Mouse (Mus musculus) retina, adult 2 months (tissue): ENCODE results near the gene Bves.
"Not testable (repeated sequence)": the region's sequence is repeated elsewhere in the genome, so short reads cannot be mapped to it uniquely, and the experiment has no call there.

ENCODE experiments used
- DNase-seq: peaks from one replicate; pipeline ENCODE4 v3.0.0-alpha.2; 2012; ENCODE audit warnings: low read depth, low spot score

Gene Bves

DNA sequence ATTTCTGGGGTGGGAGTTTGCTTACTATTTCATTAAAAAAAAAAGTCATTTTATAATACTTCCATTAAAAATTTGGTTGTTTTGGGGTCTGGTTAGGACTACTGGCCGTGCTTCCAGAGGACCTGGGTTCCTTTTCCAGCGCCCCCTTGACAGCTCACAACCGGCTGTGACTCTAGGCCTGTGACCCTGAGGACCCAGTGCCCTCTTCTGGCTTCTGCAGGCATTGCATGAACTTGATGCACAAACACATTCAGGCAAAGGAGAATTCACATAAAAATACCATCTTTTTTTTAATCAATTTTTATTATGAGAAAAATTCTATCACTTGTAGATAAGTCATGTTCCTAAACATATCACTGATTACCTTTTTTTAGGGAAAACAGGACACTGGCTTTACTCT, 12.6 kb downstream of the Bves start:
- not testable (repeated sequence) for DNase-seq

DNA sequence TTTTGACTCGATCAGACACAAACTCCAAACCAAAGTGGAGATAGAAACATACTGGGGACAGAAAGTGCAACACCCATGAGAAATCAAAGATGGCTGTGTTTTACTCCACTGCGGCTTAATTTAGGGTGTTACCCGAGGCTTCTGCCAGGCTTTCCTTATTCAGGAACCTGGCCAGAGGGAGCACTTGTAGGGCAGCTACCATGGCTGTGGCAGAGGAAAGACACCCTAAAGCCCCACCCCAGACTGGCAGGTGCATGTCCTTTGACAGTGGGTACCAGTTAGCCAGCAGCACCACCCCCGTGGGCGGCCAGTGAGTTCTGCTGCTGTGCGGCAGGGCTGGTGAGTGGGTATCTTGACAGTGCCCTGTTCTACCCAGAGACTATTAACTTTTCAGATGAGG, 20.5 kb downstream of the Bves start:
- DNase-seq, result no peak

DNA sequence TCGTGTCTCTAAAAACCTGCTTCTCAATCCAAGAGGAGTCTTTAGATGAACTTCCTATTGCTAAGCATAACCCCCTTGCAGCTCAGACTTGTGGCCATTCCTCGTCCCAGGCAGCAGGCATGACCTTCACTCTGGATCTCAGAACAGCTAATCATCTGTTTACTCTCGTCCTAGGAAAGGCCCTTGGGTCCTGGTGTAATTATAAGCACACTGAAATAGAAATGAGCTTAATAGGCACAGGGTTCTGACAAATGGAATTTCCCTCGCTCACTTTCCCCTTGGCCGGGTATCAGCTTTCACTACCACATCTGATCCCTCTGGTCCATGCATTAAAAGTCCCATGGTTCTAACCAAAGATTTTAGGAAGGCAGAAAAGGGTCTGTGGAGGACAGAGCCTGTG, 27.8 kb downstream of the Bves start:
- DNase-seq, result no peak

DNA sequence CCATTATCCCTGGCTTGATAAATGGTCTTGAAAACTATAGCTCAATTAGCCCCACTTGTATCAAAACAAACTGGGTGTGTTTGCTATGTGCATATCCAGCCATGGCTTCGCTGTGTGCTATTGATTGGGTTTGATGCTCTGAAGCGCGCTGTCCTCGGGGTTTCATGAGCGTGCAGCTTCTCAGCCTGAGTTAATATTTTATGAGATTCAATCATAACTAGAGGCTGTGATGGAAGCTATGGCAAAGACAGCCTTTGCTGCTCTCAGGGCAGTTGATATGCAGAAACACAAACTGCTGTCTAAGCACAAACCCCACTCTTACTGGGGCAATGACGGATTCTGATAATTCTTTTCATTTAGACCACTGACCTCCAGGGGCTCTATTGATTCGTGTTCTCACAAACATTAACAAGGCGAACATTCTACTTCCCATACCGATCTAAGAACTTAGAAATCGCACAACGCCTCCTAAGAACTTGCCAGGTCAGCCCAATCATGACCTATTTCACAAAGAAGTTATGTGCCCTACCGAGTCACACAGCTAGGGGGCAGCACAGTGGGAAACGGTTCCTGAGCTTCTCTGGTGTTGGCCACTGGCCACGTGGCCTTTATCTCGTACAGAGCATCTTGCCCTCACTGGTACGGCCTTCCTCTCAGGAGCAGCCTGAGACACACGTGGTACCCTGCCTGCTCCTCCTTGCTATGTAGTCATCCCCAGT, 31.6 kb downstream of the Bves start:
- no peak for DNase-seq

DNA sequence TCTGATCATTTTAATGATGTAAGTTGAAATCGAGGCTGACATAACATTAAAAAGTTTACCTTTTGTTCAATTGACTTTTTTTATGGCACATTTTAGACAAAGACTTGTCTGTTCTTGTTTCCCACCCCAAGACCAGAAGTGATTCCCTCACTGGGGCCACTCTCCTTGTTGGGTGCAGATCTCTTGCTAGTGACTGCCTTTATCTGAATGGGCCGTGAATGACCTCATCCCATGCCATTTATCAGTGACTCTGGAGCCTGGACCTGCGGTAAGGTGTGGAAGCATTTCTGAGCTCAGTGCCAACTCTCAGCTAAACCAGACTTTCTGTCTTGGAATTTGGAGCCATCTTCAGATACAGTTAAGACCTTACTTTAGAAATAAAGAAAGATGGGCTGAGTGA, 34.1 kb downstream of the Bves start:
- DNase-seq, result no peak

DNA sequence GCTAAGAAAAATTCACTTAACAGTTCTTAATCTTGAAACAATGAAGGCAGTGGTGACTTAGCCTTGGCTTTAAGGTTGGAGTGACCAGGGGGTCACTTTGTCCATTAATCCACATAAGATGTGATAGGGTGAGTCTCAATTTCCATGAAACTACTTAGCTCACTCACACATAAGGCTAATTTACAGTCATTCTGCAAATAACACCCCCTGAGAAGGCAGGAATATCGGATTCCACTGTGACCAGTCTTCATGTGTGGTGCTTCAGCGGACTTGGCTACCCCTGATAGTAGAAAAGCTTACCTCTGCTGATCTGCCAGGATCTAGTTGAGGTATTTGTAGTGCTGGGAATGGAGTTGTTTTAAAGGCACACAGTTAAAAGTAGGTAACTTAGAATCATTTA, 35.0 kb downstream of the Bves start:
- DNase-seq, result no peak

DNA sequence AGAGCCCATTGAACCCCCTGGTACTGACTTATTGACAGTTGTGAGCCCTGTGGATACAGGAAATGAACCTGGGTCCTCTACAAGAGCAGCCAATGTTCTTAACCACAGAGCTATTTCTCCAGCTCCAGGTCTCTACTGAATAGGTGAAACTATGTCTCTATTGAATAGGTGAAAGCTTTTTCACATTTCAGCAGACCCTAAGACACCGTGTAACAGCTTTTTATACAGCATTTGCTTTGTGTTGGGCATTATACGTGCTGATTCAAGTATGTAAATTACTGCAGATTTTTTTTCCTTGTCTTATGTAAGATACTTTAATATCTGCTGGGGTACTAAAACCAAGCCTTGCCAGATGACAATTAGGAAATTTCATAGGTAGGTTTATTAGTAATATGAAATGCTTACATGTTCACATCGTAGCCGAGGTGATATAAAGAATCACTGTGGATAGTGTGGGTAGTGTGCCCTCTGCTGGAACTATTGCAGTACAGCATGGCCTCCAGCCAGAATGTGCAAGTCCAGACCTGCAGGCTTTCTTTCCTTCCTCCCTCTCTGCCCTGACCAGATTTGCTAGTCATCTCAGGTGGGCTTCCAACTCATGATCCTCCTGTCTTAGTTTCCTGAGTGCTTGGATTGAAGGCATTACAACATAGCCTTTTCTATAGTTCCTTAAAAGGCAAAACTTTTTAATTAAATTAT, 37.6 kb downstream of the Bves start:
- peak; percentile 16 for DNase-seq

DNA sequence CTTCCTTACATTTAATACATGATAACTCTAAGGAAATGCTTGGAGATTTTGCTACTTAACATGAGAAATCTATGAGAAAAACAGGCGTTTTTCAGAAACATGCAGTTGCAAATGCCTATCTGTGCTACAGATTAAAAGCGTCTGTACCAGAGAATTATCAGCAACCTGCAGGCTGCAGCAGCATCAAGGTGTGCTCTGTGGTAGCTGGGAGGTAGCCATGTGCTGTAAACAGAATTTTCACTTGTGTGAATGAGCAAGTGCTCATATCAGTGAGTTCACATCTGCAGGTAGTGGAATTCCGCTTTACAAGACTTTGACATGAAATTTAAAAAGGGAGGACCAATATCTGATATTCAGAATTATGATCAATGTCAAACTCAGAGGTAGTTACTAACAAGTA, 42.7 kb downstream of the Bves start:
- no peak for DNase-seq

DNA sequence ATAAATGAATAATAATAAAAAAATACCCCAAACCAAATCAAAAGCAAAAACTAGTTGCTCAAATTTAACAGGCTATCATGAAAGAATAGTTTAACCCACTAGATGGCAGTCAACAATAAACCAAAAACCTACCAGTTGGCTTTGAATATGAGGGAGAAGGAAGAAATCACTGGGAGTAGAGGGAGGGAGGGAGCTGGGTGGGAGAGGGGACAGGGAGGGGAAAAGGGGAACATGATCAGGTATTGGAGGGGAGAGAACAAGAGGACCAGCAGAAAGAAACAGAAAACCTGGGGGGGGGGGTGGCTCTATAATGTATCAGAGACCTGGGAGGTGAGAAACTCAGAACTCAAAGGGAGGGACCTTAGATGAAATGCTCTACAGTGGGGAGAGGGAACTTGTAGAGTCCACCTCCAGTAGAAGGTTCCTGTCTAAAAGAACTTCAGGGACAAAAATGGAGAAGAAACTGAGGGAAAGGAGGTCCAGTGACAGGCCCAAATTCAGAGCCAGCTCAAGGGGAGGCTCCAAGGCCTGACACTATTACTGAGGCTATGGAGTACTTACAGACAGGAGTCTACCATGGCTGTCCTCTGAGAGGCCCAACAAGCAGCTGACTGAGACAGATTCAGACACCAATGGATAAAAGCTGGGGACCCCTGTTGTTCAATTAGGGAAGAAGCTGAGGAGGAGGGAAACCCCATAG, 46.5 kb downstream of the Bves start:
- DNase-seq, result no peak

DNA sequence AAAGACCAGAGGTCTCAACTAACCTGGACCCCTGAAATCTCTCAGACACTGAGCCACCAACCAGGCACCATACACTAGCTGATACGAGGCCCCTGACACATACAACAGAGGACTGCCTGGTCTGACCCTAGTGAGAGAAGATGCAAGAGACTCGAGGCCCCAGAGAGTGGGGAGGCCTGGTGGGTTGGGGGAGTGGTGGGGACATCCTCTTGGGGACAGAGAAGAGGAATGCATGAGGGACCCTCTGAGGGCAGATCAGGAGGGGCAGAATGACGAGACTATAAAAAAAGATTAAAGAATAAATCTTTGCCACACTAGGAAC, 47.0 kb downstream of the Bves start:
- no peak for DNase-seq

DNA sequence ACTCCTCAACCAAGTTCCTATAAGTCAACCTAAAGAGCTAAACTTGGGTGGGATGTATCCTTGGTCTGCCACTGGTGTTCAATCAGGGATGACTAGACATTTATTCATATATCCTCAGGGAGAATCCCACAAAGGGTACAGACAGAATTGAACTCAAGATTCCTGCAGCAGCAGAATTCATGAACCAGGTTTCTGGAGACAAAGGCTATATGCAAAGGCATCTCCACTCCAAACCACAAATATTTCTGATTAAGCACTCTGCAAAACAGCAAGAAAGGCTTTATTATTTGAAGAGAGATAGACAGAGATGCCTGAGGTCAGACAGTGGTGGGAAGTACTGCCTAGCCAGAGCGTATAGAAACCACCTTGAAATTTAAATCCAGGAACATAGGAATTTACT, 62.6 kb downstream of the Bves start:
- DNase-seq, result no peak

DNA sequence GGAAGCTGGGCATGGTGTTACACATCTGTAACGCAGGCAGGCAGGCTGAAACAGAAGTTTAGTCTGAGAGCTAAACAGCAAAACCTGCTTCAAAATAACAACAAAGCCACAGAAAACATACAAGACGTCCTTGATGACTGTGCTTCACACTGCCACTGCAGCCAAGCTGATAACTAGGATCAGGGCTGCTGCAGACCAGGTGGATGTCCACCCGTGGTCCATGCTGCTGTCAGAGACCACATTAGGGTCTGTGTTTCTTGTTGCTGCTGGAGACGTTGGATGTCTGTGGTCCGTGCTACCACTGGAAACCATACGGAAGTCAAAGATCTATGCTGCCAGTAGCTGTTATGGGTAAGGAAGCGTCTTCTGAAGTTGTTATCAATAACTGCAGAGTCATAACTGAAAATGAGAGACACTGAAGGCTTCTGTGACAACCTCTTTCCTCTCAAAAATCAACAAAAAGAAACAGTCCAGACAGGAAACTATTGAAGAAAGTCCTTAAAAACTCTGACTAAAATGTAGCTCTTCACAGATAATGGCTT, 64.2 kb downstream of the Bves start:
- DNase-seq, result no peak

DNA sequence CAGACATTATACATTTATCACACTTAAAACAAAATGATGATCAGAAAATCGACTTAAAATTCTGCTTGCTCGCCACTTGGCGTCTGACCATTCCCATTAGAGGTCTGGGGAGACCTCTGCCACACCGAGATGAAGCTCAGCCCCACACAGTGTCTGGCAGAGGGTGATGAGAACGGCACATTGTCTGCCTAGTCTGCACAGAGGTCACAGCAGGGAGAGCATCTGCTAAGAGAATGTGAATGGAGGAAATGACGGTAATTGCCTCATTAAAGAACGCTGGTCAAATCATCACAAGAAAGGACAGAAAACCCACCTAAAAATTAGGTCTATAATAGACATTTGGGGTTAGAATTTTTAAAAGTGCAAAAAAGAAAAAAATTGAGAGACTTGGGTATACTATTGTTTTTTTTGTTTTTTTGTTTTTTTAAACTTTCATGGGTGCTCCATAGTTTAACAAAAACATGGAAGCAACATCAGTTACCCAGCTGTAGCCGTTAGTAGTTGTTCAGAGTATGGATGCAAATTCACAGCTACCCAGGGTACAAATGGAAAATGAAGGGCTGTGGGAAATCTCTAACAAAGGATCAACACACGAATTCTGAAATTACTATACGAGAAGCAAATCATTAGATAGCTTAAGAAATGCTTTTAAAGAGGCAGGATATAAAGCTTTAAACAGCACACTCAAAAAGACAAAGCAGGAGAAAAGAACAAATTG, 75.2 kb downstream of the Bves start:
- DNase-seq, result no peak

DNA sequence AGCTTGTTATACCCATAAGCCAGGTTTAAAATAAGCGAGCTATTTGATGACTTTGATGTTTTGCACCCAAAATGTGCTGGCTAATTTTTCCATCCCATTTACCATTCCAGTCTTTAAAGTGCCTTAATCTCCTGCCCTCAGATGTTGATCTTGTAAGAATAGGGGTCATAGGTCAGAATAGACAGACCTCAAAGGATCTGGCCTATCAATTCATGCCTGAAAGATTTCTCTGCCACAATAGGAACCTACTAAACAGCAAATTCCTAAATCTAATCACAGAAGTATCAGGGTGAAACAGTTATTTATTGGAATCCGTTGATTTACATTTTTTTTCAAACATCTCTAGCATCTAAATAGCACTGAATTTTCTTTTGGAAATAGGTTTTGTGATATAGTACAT, 76.2 kb downstream of the Bves start:
- no peak for DNase-seq

DNA sequence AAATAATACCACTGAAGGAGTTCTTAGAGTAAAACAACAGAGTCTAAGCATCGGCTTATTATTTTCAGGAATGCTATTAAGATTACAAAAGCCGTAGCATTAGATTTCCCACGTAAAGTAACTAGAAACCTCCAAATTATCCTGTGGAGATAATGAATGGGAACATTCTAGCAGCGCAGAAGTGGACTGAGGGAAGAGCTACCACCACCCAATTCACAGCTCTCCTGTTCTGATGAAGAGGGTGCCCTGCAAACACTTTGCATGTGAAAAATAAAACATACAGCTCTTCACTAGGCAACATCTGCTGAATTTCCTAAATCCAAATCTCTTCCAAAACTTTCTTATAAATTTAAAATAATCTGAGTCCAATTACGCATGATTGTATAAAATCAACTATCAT, 76.6 kb downstream of the Bves start:
- no peak for DNase-seq
